Mouse (Mus musculus) midbrain, embryonic 11.5 days (tissue): ENCODE results near the gene Nxf1. TPM values are rescaled to one million over a fixed set of nuclear protein-coding genes. Genes with fewer than 3 reads are reported as not detected.

Source experiments
- ATAC-seq: fragments of 200-750 bp; cut with Nextera tagmentation; 2 replicates; pipeline ENCODE4 v1.8.0; 2017; ENCODE audit warnings: moderate TSS enrichment, moderate library complexity; ENCODE audit not compliant: low FRiP score
- DNase-seq: peaks from one replicate; pipeline ENCODE4 v3.0.0; 2015; ENCODE audit warnings: low spot score; ENCODE audit errors: missing footprints
- H3K27ac ChIP-seq: fragments of 300-500 bp; sonication (generic); 2 replicates; pipeline ENCODE4 v1.5.1; 2014; ENCODE audit warnings: low read depth, low read length
- H3K27me3 ChIP-seq: fragments of 300-500 bp; sonication (generic); 2 replicates; pipeline ENCODE4 v1.6.1; 2014; ENCODE audit warnings: mild to moderate bottlenecking, low read length, moderate library complexity, mixed read lengths; ENCODE audit not compliant: control insufficient read depth, insufficient read depth
- H3K36me3 ChIP-seq: fragments of 300-500 bp; sonication (generic); 2 replicates; pipeline ENCODE4 v1.6.1; 2014; ENCODE audit warnings: mild to moderate bottlenecking, low read length, moderate library complexity, mixed read lengths; ENCODE audit not compliant: control insufficient read depth, insufficient read depth
- H3K4me1 ChIP-seq: fragments of 300-500 bp; sonication (generic); 2 replicates; pipeline ENCODE4 v1.6.1; 2014; ENCODE audit warnings: low read length; ENCODE audit not compliant: control insufficient read depth, insufficient read depth
- H3K4me2 ChIP-seq: fragments of 300-500 bp; sonication (generic); 2 replicates; pipeline ENCODE4 v1.6.1; 2014; ENCODE audit warnings: mild to moderate bottlenecking, moderate library complexity
- H3K4me3 ChIP-seq: fragments of 300-500 bp; sonication (generic); 2 replicates; pipeline ENCODE4 v1.5.1; 2014; ENCODE audit warnings: low read depth, low read length
- H3K9ac ChIP-seq: fragments of 300-500 bp; sonication (generic); 2 replicates; pipeline ENCODE4 v1.6.1; 2014; ENCODE audit warnings: low read length
- H3K9me3 ChIP-seq: fragments of 300-500 bp; sonication (generic); 2 replicates; pipeline ENCODE4 v1.6.1; 2016; ENCODE audit warnings: low read length; ENCODE audit not compliant: control insufficient read depth
- WGBS: fragments of 180-500 bp; shearing (Covaris S2); extraction: QIAGEN DNeasy Blood & Tissue Kit; methylation state at CpG from one replicate; pipeline ENCODE4 v1.1.7; 2014; 5-methylcytosine and 5-hydroxymethylcytosine counted together
- microRNA-seq: library from miRNA; unstranded; fragments of <30 nt; microRNA quantifications from one replicate; pipeline ENCODE4, GENCODE M21; 2017
- polyA plus RNA-seq: library from polyadenylated mRNA; unstranded; fragments of >200 nt; fragmentation: Nextera tagmentation; extraction: Ambion mirVana; gene quantifications from 2 replicates; pipeline ENCODE4 v1.2.1, GENCODE M21; 2014

Gene Nxf1
- polyA plus RNA-seq, 1 experiment from 2014 or later: 209 TPM

- H3K4me3 ChIP-seq: peak within 1 kb of the TSS; percentile 100
- ATAC-seq: peak; percentile 95
- H3K9ac ChIP-seq: peak within 1 kb of the TSS; percentile 98
- peak within 1 kb of the TSS; percentile 98 for H3K27ac ChIP-seq
- no peaks in the 10 kb centered on the region for H3K27me3 ChIP-seq
- WGBS: under 1% methylated on average over 83 of the region's 83 CpGs
- H3K9me3 ChIP-seq: no peaks in the 10 kb centered on the region
- DNase-seq: peak; percentile 99
- peaks cover 35% of the 10 kb centered on the region for H3K4me1 ChIP-seq
- peak within 1 kb of the TSS; percentile 95 for H3K4me2 ChIP-seq
- H3K36me3 ChIP-seq: peaks cover 13% of the 10 kb centered on the region; the same call in 1 of the 2 replicates
These were observed 62.9 kb downstream of the Nxf1 start, which contains the start of gene Hnrnpul2 for GRCm38 (mm10) chr19:8819596-8820423. Hnrnpul2 (plus strand) TSS chr19:8820010.

Small RNA genes within 50 kb of the gene (microRNA-seq; reads per million reads assigned to microRNA genes)
- gene Mir6992: not detected

Other genes with a start within 250 kb of the Nxf1 start
- gene Slc22a8, start 165.8 kb upstream of the Nxf1 start, polyA plus RNA-seq: 0.28 and 0.33 TPM in 2 replicates
- gene Slc22a6, start 139.0 kb upstream of the Nxf1 start, polyA plus RNA-seq: 0.42 and 0.51 TPM in 2 replicates
- 0.04 TPM in 2 replicates for gene Chrm1, start 93.3 kb upstream of the Nxf1 start, polyA plus RNA-seq
- gene Slc3a2, start 33.7 kb upstream of the Nxf1 start, polyA plus RNA-seq: 139 and 142 TPM in 2 replicates
- gene Wdr74, start 21.2 kb upstream of the Nxf1 start, polyA plus RNA-seq: 74.2 and 83.7 TPM in 2 replicates
- gene 1700092M07Rik, start 16.4 kb upstream of the Nxf1 start, polyA plus RNA-seq: 1.5 and 2.7 TPM in 2 replicates
- gene Stx5a, start 15.7 kb upstream of the Nxf1 start, polyA plus RNA-seq: 85.6 and 94.7 TPM in 2 replicates
- 190 and 197 TPM in 2 replicates for gene Tmem223, start 13.9 kb downstream of the Nxf1 start, polyA plus RNA-seq
- 40.8 and 45.7 TPM in 2 replicates for gene Tmem179b, start 17.4 kb downstream of the Nxf1 start, polyA plus RNA-seq
- gene Taf6l, start 29.3 kb downstream of the Nxf1 start, polyA plus RNA-seq: 15.4 and 19.6 TPM in 2 replicates
- gene Polr2g, start 41.5 kb downstream of the Nxf1 start, polyA plus RNA-seq: 169 and 177 TPM in 2 replicates
- 6.1 and 6.5 TPM in 2 replicates for gene Zbtb3, start 45.5 kb downstream of the Nxf1 start, polyA plus RNA-seq
- gene Ttc9c, start 62.3 kb downstream of the Nxf1 start, polyA plus RNA-seq: 51.7 and 59.7 TPM in 2 replicates
- gene Hnrnpul2, start 62.9 kb downstream of the Nxf1 start, polyA plus RNA-seq: 6.1 and 6.2 TPM in 2 replicates
- not detected in 2 replicates for gene AC129217.1, start 72.7 kb downstream of the Nxf1 start, polyA plus RNA-seq
- gene Bscl2, start 80.4 kb downstream of the Nxf1 start, polyA plus RNA-seq: 50.6 and 52.7 TPM in 2 replicates
- gene Gng3, start 82.1 kb downstream of the Nxf1 start, polyA plus RNA-seq: 128 and 133 TPM in 2 replicates
- gene Lrrn4cl, start 93.7 kb downstream of the Nxf1 start, polyA plus RNA-seq: 0.18 and 0.30 TPM in 2 replicates
- gene Ubxn1, start 114.4 kb downstream of the Nxf1 start, polyA plus RNA-seq: 169 and 183 TPM in 2 replicates
- gene Uqcc3, start 123.8 kb downstream of the Nxf1 start, polyA plus RNA-seq: 54.6 and 59.1 TPM in 2 replicates
- 109 and 123 TPM in 2 replicates for gene Lbhd1, start 126.7 kb downstream of the Nxf1 start, polyA plus RNA-seq
- gene Gm49403, start 126.9 kb downstream of the Nxf1 start, polyA plus RNA-seq: not detected in 2 replicates
- 115 and 116 TPM in 2 replicates for gene 1810009A15Rik, start 131.8 kb downstream of the Nxf1 start, polyA plus RNA-seq
- gene Gm49416, start 131.9 kb downstream of the Nxf1 start, polyA plus RNA-seq: not detected in 2 replicates
- gene Ints5, start 135.9 kb downstream of the Nxf1 start, polyA plus RNA-seq: 29.7 and 33.3 TPM in 2 replicates
- gene Ganab, start 141.0 kb downstream of the Nxf1 start, polyA plus RNA-seq: 101 and 109 TPM in 2 replicates
- gene B3gat3, start 163.3 kb downstream of the Nxf1 start, polyA plus RNA-seq: 42.1 and 46.0 TPM in 2 replicates
- 1.4 and 2.3 TPM in 2 replicates for gene Rom1, start 172.3 kb downstream of the Nxf1 start, polyA plus RNA-seq
- 5.8 and 8.2 TPM in 2 replicates for gene Eml3, start 172.5 kb downstream of the Nxf1 start, polyA plus RNA-seq
- gene Mta2, start 184.8 kb downstream of the Nxf1 start, polyA plus RNA-seq: 50.9 and 56.0 TPM in 2 replicates
- 23.5 and 28.4 TPM in 2 replicates for gene Tut1, start 196.8 kb downstream of the Nxf1 start, polyA plus RNA-seq
- gene Eef1g, start 210.0 kb downstream of the Nxf1 start, polyA plus RNA-seq: 435 and 439 TPM in 2 replicates
- 5.0 and 6.3 TPM in 2 replicates for gene Ahnak, start 232.2 kb downstream of the Nxf1 start, polyA plus RNA-seq